Mouse (Mus musculus) splenic B cell, adult 2 months (primary cell): ENCODE data around the gene Gls2.
A peak's percentile ranks its signal among the peaks of the same experiment; 100 is the strongest.
"Not testable (repeated sequence)": the region's sequence is repeated elsewhere in the genome, so short reads cannot be mapped to it uniquely, and the experiment has no call there.

Experiments used
- DNase-seq: peaks from one replicate; pipeline ENCODE4 v3.0.0-alpha.2; 2011; ENCODE audit warnings: low read depth, low spot score
- H3K27me3 ChIP-seq: 2 replicates; pipeline ENCODE4 v1.6.1; 2012; ENCODE audit warnings: mild to moderate bottlenecking, low read length, moderate library complexity, mixed read lengths; ENCODE audit not compliant: control insufficient read depth, poor library complexity, insufficient read depth, severe bottlenecking
- H3K36me3 ChIP-seq: 2 replicates; pipeline ENCODE4 v1.6.1; 2012; ENCODE audit warnings: mild to moderate bottlenecking, low read length, moderate library complexity, mixed read lengths; ENCODE audit not compliant: control insufficient read depth, poor library complexity, insufficient read depth, severe bottlenecking

Gene Gls2

DNA sequence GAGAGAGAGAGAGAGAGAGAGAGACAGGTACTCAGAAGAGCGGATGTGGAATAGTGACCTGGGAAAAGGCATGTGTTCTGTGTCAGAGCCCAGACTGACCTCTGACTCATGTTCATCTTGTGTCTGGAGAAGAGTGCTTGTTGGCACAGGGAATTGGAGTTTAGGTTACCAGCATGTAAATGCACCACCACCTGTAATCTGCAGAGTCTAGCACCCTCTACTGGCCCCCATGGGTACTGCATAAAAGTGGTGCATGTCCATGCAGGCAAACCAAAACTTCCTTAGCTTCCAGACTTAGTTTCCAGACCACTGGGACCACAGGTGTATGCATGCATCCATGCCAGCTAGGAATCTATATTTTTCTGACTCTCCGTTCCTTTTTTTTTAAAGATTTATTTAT, 8.3 kb upstream of the Gls2 start:
- Histone ChIP-seq H3K36me3 (no peaks in the 10 kb centered on the region), H3K27me3 (no peaks in the 10 kb centered on the region; the same call in 1 of the 2 replicates)
- peak; percentile 90 for DNase-seq

DNA sequence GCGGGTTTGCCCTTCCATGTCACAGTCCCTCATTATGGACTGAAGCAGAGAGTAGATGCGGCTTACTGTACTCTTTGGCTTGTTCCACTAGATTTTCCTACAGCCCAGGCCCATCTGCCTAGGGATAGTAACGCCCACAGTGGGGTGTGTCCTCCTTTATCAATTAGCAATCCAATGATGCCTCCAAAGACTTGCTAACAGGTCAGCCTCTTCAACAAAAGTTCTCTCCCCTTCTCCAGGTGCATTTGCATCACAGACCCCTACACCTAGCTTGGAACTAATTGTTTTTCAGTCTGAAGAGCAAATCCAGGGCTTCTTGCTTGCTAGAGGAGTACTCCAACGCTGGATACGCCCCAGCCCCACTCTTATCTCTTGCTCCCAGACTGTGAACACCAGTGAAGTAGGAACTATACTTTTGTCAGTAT, 7.1 kb upstream of the Gls2 start:
- Histone ChIP-seq H3K36me3 (no peaks in the 10 kb centered on the region), H3K27me3 (no peaks in the 10 kb centered on the region; the same call in 1 of the 2 replicates)
- DNase-seq, result no peak

DNA sequence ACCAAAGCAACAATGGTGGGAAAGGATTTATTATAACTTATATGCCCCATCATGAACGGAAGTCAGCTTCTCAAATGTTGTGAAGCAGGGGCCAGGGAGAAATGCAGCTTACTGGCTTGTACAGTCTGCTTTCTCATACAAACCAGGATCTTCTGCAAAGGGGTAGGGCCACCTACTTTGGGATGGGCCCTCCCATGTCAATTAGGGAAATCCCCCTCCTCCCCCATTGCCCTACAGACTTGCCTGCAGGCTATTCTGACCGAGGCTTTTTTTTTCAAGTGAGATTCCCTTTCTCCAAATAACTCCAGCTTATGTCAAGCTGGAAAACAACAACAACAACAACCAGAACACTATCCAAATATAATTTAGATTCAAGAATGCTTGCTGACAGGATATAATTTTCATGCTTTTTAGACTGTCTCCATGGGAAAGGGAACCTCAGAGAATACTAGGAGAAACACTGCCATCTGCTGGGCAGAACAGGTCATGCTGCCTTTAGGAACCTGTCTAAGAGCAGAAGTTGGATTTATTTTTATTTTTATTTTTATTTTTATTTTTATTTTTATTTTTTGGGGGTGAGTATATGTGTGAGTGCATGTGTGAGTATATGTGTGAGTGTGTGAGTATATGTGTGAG, 5.9 kb upstream of the Gls2 start:
- no peaks in the 10 kb centered on the region; the same call in 1 of the 2 replicates for H3K27me3 ChIP-seq
- no peaks in the 10 kb centered on the region for H3K36me3 ChIP-seq
- peak; percentile 87 for DNase-seq

DNA sequence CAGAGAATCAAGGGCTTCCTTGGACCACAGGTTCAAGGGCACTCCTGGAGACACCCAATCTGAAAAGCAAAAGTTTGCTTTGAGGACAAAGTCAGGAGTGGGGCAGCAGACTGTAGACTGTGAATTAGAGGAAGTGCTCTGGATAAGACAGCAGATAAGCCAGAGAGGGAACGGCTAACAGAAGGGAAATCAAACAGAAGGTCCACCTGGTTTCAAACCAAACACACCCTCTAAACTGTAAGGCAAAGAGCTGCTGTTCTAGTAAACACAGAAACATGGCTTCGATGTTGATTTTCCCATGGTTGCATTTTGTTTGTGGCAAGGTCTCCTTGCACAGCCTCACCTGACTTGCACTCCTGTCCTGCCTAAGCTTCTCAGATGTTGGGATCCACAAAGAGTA, 2.8 kb upstream of the Gls2 start:
- Histone ChIP-seq H3K36me3 (no peaks in the 10 kb centered on the region), H3K27me3 (no peaks in the 10 kb centered on the region)
- no peak for DNase-seq

DNA sequence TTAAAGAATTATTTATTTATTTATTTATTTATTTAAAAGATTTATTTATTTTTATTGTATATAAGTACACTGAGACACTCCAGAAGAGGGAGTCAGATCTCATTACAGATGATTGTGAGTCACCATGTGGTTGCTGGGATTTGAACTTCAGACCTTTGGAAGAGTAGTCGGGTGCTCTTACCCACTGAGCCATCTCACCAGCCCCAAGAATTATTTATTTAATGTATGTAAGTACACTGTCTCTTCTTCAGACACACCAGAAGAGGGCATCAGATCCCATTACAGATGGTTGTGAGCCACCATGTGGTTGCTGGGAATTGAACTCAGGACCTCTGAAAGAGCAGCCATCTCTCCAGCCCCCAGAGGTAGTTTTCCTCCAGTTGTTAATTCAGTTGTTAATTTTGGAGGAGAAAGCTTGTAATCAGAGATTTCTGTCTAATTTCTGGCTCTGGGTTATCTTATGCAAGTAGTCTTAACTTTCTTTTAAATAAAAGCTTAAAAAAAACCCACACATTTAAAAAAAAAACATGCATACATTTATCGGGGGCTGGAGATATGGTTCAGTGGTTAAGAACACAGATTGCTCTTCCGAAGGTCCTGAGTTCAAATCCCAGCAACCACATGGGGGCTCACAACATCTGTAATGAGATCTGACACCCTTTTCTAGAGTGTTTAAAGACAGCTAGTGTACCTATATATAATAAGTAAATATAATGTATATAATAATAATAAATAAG, 2.1 kb upstream of the Gls2 start:
- not testable (repeated sequence) for H3K27me3 ChIP-seq, H3K36me3 ChIP-seq, DNase-seq

DNA sequence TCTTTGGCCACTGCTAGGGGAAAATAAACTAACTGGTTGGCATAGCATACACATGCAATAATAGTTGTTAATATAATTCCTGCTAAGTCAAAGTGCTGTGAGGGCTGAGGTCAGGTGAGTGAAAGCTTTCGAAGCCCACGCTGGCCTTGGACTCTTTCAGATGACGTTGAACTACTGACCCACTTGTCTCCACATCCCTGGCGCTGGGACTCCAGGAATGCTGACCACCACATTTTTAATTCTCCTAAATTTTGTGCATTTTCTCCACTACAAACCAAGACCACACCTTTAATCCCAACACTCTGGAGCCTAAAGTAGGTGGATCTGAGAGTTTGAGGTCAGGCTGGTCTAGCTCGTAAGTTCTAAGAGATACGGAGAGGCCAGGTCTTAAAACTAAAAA, 1.1 kb upstream of the Gls2 start:
- no peaks in the 10 kb centered on the region for H3K27me3 ChIP-seq
- no peak for DNase-seq
- H3K36me3 ChIP-seq, result no peaks in the 10 kb centered on the region

DNA sequence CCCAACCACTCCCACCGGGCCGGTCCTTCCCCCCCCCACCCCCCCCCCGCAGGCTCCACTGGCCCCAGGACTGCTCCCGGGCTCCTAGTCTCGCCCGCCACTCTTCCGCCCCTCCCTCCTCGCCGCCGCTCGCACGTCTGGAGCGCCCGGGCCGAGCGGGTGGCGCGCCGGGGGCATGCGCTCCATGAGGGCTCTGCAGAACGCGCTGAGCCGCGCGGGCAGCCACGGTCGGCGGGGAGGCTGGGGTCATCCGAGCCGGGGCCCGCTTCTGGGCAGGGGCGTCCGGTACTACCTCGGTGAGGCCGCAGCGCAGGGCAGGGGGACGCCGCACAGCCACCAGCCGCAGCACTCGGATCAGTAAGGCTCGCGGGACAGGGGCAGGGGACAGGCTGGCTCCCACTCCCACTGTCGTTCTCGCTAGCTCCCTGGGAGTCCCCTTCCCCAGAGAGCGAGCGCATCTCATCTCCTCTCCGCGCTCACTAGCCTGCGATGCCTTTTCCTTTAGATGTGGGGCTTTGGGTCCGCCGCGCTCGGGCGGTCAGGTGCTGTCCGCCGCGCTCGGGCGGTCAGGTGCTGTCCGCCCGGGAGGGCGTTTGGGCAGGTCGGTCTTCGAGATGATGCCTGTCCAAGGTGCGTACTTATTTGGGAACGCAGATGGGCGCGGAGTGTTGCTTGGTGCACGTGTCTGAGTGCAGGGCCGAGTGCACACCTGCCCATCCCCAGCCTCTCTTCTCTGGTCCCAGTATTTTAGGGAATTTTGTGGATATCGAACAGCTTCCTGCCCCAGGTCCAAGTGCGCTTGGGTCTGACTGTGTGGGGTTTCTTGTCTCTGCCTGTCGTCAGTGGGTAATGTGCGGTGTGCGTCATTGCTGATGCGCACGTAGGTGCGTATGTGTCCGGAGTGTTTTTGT, 549 bp downstream of the Gls2 start:
- Histone ChIP-seq H3K36me3 (no peaks in the 10 kb centered on the region), H3K27me3 (no peaks in the 10 kb centered on the region)
- DNase-seq, result peak; percentile 35

DNA sequence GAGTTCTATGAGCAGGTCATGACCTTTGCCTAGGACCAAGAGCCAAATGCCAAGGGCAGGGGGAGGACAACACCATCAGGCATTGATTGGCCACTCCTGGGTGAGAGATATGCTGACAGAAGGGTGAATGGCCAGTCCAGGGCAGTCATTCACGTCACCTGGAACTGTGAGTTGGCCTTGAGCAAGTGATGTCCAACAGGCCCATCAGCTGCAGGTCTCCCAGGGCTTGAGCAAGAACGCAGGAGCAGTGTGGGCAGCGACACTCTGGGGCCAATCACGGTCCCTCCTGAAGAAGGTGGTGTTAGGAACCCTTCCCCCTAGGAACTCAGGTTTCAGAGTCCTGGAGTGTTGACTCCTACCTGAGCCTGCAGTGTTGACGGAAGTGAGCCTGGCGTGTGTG, 7.6 kb downstream of the Gls2 start:
- Histone ChIP-seq H3K36me3 (no peaks in the 10 kb centered on the region), H3K27me3 (no peaks in the 10 kb centered on the region)
- DNase-seq, result no peak

DNA sequence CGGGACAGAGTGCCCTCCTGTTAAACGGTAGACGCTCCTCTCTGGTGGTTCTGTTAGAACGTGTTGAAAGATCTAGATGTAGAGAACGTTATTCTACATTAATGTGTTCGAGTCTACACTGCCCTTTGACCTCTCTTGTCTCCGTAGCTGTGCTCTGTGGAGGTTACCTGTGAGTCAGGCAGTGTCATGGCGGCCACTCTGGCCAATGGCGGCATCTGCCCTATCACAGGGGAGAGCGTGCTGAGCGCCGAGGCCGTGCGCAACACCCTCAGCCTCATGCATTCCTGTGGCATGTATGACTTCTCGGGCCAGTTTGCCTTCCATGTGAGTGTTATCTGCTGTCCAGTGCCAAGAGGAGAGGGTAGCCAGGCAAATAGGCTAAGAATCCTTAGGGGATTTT, 10.7 kb downstream of the Gls2 start:
- Histone ChIP-seq H3K27me3 (no peaks in the 10 kb centered on the region), H3K36me3 (no peaks in the 10 kb centered on the region)
- DNase-seq, result no peak

DNA sequence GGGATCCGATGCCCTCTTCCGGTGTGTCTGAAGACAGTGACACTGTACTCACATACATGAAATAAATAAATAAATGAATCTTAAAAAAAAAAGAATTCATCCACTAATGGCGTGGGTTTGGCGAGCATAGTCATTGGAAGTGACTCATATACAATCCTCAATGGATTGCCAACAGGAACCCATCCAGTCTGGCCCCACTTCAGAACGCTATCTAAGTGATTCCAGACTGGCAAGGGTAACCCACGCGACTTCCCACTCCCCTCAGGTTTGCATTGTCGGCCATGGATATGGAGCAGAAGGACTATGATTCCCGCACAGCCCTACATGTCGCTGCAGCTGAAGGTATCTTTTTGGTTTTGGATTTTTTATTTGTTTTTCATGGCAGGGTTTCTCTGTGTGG, 14.1 kb downstream of the Gls2 start:
- no peaks in the 10 kb centered on the region for H3K27me3 ChIP-seq
- peaks cover 1% of the 10 kb centered on the region; the same call in 1 of the 2 replicates for H3K36me3 ChIP-seq
- no peak for DNase-seq

DNA sequence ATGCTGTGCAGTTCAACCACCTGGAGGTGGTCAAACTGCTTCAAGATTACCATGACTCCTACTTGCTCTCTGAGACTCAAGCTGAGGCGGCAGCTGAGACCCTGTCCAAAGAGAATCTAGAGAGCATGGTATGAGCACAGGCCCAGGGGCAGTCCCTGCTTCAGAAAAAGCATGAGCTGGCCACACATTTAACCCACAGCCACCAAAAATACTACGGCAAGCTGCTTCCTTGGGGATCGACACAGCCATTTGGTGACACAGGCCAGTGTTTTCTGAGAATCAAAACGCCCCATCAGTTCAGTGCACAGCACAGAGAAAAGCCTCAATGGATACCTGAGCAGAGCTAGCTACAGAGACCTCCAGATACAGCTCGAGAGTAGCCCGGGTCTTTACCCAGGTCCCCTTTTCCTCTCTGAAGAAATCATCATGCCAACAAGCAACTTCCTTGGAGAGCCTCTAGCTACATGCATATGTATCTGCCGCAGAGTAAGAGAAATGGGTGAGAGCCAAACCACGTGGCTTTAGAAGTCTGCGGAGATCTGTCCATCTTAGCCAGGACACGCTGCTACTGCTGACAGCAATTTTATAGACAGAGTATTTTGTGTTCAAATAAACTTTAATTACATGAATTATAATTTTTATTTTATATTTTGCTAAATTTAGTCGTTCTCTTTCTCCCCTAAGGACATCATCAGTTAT, 15.2 kb downstream of the Gls2 start:
- H3K27me3 ChIP-seq, result no peaks in the 10 kb centered on the region
- peaks cover 1% of the 10 kb centered on the region; the same call in 1 of the 2 replicates for H3K36me3 ChIP-seq
- no peak for DNase-seq

DNA sequence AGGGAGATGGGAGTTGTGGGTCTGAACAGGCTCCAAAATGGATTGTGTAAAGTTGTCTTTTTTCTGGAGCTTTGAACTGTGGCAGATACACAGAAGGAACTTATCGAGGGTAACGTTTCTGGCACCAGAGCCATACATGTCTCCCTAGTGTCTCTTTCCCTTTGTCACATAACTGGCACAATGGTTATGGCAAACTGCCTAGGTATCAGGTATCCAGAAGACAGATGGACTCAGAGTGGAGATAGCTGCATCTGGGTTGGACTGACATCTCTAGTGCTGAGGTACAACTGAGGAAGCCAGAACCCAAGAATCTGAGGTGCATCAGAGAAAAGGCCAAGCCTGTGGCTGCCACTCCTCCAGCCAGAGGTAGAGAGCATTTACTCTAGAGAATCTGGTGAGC, 15.9 kb downstream of the Gls2 start:
- peaks cover 1% of the 10 kb centered on the region; the same call in 1 of the 2 replicates for H3K36me3 ChIP-seq
- H3K27me3 ChIP-seq, result no peaks in the 10 kb centered on the region
- no peak for DNase-seq

DNA sequence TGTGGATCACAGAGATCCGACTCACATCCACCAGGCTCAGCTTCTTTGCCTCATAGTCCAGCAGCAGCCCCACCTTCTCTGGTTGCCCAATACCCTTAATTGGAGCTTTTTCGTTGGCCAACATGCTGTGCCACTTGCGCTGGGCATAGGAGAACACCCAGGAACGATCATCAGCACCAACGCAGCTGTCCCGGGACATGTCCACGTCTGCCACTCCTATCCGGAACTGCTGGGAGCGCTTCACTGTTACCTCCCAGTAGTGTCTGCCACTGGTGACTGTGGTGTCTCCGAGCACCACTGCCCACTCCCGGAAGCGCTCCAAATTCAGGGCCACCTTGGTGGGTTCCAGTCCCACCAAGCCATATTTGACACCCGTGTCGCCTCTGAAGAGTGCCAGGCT, 16.7 kb downstream of the Gls2 start:
- DNase-seq, result no peak
- Histone ChIP-seq H3K36me3 (peaks cover 1% of the 10 kb centered on the region; the same call in 1 of the 2 replicates), H3K27me3 (no peaks in the 10 kb centered on the region)

DNA sequence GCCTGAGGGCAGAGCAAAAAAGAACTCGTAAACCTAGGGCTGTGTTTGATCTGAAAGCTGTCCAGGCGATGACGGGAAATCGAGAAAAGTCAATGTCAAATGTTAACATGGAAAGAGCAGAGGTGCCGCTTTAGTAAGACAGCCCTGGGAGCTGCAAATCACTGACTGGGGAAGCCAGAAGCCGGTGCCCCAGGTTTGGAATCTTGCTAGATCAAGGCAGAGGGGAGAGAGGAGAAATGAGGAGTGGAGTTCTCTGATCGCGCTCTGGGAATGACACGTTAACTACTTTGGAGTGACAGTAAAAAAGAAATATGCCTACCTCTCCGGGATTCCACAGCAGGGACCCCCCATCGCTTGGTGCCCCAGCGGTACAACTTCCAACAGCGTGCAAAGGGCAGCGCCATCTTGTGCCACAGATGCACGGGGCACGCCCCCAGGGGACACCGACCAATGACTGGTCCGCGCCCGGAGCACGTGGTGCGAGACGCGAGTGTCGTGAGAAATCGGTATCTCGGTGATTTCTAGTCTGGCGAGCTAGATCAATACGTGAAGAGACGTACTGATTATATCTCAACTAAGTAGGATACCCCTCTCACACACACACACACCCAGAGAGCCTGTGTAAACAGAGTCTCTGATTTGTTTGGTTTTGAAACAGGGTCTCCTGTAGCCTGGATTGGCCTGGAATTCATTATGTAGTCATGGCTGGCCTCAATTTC, 17.3 kb downstream of the Gls2 start, which contains the start of gene Spryd4:
Spryd4 (minus strand) TSS at position 418 of the 719 bp plus-strand sequence.
- peak; percentile 92 for DNase-seq
- Histone ChIP-seq H3K27me3 (no peaks in the 10 kb centered on the region), H3K36me3 (peaks cover 1% of the 10 kb centered on the region; the same call in 1 of the 2 replicates)
